Mouse (Mus musculus) embryo, embryonic 11.5 days (tissue): Measurements from ENCODE around the gene Tspyl4.
"Not testable (repeated sequence)": the region's sequence is repeated elsewhere in the genome, so short reads cannot be mapped to it uniquely, and the experiment has no call there.

Experiments
- DNase-seq: peaks from one replicate; pipeline ENCODE4 v3.0.0-alpha.2; 2012; ENCODE audit warnings: low read depth, low spot score

Gene Tspyl4

DNA sequence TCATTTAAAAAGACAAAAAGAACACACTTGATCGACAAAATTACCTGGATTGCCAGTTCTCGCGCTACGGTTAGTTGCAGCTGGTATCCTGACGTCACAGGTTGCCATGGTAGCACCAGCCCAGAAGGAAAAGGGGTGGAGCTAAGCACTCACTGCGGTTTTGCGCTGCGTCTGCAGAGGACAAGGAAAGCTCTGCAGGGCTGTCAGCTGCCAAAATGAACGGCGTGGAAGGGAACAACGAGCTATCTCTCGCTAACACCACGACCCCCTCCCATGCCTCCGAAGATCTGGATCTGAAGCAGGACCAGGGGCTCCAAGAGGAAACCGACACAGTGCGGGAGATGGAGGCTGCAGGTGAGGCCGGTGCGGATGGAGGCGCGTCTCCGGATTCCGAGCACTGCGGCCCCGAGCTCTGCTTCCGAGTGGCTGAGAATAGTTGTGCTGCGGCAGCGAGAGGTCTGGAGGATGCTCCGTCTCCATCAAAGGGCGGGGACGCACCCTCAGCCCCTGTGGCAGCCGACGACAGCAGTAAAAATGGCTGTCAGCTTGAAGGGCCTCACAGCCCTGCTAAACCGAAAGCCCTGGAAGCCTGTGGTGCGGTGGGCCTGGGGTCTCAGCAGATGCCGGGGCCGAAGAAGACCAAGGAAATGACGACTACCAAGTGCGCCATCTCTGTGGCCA lies at the start of gene Tspyl4:
Gene Tspyl4 (plus strand): TSS at position 144 of the 681 bp plus-strand sequence.
- DNase-seq: peak; percentile 88

DNA sequence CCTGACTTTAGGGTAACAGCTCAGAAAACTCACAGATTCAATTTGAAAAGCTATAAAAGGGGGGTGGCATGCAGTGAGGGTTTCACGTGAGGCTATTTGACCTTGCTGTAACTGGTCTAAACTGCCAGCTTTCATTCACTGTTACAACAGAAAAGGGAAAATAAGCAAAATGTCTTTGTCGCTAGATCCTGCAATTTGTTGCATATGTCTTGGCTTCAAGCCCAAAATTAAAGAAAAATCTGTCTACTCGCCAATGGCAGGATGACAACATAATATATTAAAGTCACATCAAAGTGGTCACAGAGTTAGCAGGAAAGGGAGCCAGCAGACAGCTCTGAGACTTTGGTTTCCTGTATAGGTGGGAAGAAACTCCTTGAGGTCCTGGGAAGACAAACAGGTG lies 49.5 kb upstream of the Tspyl4 start:
- DNase-seq: no peak

DNA sequence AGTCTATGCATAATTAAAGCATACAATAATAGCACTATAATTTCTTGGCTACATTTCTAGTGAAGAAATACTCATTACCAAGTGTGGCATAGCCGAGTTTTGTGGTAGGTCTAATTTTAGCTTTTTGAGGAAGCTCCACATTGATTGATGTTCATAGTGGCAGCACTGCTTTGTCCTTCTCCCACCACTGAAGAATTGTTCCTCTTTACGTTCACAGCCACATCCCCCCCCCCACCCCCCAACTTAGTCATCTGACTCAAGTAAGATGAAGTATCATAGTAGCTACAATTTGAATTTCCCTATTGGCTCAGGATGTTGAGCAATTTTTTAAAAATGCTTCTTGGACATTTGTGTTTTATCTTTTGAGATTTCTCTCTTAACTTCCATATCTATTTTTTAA lies 47.6 kb upstream of the Tspyl4 start:
- DNase-seq: no peak

DNA sequence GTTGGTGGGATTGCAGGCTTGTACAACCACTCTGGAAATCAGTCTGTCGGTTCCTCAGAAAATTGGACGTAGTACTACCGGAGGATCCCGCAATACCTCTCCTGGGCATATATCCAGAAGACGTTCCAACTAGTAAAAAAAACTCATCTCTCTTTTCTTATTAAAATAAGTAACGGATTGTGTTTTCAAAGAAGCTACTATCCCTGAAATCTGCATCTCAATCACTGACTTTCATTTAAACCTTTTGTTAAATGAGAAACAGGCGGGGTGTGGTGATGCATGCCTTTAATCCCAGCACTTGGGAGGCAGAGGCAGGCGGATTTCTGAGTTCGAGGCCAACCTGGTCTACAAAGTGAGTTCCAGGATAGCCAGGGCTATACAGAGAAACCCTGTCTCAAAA lies 44.4 kb upstream of the Tspyl4 start:
- DNase-seq: not testable (repeated sequence)

DNA sequence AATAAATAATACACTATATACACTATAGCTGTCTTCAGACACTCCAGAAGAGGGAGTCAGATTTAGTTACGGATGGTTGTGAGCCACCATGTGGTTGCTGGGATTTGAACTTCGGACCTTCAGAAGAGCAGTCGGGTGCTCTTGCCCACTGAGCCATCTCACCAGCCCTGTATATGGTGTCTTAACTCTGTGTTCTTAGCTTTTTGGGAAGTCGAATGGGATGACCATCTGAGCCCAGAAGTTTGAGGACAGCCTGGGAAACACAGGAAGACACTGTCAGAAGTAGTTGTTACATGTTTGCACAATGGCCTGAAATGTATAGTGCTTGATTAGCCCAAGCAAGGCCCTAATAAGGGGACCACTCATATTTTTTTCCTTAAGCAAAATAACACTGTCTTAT lies 32.1 kb upstream of the Tspyl4 start:
- DNase-seq: no peak

DNA sequence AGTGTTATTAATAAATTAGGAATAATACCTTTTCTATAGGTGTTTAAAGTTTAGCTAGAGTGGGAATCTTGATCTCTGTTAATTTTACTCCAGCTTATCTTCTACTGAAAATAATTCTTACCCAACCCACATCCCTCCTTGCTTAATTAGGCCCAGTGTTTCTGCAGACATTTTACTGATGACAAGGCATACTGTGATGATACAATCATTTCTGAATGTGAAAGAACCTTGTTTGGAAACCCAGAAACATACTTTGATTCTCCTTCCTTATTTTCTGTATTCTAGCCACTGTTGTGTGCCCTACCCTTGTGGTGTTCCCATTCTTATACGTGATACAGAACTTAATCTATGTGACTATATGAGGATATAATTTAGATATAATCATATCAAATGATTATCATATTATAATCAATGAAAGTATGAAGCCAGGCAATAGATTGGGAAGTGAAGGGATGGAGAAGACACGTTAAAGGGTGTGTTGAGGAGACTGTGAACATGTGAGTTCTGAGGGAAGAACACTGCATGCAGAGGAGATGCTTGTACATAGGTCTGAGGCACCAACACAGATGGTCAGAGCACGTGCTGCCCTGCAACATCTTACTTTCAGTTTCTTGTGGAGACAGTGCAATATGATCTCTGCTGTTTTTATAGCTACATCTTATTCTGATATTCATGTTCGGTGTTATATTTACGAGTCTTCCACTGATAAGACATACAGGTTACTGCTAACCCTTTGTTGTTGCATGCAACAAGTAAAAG lies 29.8 kb upstream of the Tspyl4 start:
- no peak for DNase-seq

DNA sequence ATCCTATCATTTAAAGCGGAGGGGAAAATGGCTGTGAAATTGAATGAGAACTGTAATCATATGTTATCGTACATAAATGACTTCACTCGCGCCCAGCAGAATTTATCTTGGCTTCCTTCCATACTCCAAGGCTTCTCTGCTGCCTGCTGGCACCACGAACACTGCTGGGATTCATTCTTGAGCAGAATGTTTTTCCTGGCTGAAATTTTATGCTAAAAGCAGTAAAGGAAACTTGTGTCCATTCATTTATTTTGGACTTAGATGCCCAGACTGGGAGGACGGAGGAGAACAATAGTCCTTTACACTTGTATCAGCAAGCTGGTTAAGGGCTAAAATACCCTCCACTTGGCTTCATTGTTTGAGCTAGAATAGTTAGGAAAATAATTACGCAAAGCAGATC lies 25.6 kb upstream of the Tspyl4 start:
- no peak for DNase-seq

DNA sequence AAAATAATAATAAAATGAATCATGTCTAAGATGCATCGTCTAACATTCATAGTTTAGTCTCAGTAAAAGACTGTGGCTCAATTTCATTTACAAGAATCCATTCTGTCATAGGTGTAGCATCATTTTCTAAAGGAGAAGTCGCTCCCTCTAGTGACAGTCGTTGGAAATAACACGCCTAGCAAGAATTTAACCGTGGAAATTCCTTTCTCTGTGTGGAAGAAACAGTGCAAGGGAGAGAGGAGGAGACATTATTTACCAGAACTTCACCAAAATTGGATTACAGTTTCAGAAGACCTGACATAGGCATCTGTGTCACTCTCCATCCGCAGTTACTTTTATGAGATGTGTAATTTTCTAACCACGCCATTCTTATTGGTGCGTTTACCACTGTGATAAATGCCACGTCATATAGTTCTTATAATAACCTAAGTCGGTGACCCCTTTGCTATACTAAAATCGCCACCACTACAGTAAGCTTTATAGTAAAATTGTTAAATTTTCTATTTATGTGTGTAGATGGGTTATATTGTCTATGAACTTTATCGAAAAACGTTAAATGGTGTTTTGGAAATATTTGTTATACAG lies 16.6 kb upstream of the Tspyl4 start:
- DNase-seq: no peak

DNA sequence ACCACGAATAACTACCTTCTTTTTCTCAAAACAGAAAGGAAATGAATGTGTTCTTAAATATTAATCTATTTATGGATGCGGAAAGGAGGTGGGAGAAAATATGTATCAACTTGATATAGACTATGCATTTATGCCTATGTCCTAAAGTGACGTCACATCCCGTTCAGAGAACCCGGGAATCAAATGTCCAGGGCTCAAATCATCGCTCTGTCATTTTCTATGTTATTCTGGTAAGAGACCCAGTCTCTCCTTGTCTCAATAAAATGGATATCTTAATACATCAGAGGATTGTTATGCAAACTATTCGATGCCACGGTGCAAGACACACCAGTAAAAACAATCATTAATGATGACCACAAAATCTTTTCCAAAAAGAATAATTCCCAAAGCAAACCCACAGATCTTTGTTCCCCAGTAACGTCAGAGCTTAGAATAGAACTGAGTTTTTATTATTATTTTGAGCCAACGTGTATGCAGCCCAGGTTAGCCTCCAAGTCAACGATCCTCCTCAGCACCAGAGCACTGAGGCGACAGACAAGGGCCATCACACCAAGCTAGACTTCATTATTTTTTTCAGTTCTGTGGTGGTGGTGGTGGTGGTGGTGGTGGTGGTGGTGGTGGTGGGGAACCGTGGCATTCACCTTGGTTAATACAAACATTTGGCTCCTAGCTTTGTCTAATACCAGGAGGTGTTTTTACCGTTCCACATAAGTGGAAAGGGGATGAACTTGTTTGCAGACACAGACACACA lies 15.9 kb upstream of the Tspyl4 start:
- DNase-seq: no peak

DNA sequence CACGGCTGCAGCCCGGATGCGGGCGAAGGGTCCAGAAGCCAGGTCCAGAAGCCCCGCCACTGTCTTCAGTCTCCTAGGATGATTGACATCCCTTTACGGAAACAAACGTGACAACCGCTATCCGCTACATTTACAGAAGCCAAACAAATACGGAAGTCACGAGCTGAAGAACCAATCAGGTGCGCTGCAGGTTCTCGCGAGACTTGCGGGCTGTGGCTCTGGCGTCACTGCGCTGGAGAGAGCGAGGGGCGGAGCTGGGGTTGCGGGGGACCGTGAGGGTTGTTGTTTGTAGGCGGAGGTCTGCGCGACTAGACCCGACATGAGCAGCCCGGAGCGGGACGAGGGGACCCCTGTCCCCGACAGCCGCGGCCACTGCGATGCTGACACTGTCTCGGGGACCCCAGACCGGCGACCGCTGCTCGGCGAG lies 15.3 kb upstream of the Tspyl4 start, which contains the start of gene Tspyl1:
Gene Tspyl1 (plus strand): TSS at position 229 of the 427 bp plus-strand sequence.
- peak; percentile 95 for DNase-seq

DNA sequence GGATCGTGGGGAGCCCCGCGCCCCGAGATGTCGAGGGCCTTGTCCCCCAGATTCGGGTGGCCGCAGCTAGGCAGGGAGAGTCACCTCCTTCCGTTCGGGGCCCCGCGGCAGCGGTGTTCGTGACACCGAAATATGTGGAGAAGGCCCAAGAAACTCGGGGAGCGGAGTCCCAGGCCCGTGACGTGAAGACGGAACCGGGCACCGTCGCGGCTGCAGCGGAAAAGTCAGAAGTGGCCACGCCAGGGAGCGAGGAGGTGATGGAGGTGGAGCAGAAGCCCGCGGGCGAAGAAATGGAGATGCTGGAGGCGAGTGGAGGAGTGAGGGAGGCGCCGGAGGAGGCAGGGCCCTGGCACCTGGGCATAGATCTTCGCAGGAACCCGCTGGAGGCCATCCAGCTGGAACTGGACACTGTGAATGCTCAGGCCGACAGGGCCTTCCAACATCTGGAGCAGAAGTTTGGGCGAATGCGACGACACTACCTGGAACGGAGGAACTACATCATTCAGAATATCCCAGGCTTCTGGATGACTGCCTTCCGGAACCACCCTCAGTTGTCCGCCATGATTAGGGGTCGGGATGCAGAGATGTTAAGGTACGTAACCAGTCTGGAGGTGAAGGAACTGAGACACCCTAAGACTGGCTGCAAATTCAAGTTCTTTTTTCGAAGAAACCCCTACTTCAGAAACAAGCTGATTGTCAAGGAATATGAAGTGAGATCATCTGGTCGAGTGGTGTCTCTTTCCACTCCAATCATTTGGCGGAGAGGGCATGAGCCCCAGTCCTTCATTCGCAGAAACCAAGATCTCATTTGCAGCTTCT lies 14.6 kb upstream of the Tspyl4 start:
- DNase-seq: no peak

DNA sequence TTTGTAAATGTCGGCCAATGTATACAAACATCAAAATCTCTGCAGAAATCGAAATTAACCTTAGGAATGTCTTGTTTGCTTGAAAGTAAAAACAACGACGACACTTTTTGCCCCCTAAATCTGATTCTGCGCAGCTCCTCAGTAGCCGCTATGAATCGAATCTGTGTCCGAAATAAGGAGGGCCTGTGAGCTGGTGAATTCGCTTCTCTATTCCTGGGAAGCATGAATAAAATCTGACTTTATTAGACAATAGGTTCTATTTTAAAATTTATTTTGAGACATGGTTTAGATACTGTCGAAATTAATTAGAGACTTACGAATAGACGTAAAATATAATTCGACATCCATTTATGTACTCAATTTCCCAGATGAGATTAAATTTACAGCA lies 337 bp upstream of the Tspyl4 start:
- no peak for DNase-seq

DNA sequence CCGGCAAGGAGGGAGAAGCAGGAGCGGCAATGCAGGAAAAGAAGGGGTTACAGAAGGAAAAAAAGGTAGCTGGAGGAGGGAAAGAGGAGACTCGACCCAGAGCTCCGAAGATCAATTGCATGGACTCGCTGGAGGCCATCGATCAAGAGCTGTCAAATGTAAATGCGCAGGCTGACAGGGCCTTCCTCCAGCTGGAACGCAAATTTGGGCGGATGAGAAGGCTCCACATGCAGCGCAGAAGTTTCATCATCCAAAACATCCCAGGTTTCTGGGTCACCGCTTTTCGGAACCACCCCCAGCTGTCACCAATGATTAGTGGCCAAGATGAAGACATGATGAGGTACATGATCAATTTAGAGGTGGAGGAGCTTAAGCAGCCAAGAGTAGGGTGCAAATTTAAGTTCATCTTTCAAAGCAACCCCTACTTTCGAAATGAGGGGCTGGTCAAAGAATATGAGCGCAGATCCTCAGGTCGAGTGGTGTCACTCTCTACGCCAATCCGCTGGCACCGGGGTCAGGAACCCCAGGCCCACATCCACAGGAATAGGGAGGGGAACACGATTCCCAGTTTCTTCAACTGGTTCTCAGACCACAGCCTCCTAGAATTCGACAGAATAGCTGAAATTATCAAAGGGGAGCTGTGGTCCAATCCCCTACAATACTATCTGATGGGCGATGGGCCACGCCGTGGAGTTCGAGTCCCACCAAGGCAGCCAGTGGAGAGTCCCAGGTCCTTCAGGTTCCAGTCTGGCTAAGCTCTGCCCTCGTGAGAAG lies 925 bp downstream of the Tspyl4 start:
- no peak for DNase-seq

DNA sequence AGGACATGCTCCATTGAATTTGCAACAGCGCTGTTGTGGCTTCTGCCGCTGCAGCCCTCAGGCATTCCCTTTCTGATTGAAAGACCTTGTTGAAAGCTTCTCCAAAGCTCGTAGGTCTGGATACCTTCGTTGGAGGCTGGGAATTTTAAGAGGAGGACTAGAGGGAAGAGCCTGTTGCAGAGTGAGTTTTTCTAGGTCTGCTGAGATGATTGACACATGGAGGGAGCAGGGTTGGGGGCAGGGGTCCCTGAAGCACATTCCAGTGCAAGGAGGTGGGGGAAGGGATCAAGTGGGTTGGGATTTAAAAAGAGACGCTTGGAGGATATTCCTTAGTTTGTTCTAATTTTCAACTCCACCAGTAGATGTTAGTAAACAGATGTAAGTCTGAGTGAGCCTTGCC lies 3.1 kb downstream of the Tspyl4 start:
- no peak for DNase-seq

DNA sequence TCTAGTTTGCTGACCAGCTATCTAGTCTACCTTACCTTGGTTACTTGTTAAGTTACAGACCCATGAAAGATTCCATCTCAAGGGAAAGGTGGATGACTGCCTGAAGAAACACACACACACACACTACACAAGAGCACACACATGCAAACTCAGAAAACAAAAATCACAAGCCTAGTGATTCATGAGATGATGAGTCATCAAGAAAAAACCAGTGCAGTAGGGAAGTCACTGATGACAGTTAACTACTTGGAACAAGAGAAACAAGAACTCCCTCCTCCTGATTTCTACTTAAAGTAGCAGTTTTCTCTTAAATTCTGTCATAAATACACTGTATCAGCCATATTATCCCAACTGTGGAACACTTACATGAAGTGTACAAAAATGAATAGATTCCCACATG lies 9.8 kb downstream of the Tspyl4 start:
- DNase-seq: no peak

DNA sequence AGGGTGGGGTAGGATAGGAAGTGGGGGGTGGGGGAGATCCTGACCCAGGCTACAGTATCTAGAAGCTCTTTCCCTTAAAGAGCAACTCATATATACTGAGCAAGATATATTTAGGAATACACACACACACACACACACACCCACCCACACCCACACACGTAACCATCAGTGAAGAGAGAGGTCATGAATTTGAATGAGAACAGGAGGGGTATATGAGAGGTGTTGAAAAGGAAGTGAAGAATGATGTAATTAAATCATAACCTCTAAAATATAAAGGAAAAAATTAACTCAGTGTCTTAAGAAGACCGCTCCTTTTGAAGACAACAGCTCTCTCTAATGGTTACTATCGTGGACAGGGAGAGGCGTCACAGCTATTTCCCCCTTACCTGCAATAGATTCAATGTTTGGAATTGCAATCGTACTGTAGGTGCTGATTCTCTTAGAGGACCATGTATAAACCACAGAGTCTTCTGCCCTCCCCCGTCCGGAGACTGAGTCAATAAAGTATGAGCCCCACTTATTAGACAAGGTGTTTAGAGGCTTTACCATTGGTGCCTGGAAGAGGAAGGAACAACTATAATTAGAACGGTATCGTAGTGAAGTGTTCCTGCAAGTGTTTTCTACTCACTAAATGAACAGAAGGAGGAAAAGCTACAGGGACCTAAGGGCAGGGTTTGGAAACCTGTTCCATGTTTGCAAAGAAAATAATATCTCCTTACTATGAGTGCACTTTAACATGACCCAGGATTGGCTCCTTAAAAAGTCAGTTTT lies 12.9 kb downstream of the Tspyl4 start:
- no peak for DNase-seq

DNA sequence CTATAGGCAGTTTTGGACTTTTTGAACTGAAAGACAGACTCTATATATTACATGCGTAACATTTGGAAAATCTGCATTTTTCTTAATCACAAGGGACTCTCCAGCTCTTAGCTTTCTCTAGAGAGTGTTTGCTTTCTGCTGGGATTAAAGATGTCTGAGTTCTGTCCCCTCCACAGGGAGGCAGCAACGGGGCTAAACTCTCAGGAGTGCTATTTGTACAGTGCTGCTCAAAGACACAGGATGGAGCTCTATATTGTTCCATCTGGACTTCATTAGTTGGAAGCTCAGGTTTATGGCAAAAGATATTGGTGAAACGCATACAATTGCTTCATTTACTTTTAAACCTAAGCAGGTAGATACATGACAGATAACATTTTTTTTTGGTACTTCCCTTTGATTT lies 15.3 kb downstream of the Tspyl4 start:
- no peak for DNase-seq

DNA sequence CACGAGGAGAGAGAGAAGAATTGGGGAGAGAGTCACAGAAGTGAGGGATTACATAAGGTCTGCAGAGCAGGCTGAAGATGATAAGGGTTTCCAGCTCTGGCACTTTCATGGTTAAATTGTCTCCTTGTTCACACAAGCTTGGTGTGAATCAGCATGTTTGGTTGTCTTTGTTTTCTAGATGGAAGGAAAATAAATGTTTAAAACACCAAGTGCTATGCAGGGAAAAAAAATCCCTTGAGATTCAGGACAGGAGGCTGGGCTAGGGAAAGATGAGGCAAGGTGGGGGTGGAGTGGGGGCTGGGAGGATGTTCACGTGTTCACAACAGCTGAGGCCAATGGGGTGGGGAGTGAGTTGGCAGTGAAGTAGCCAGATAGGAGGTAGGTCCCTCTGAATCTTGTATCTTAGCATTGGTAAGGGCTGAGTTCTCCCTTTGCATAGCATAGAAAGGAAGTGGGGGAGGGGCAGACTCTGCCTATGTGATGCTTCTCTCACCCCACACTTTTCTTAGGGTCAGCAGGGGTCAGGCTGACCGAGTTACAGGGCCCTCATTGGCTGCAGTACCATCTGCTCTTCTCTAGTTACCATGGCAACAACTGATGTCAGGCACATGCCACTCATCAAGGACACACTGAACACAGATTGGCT lies 19.5 kb downstream of the Tspyl4 start:
- peak; percentile 45 for DNase-seq

DNA sequence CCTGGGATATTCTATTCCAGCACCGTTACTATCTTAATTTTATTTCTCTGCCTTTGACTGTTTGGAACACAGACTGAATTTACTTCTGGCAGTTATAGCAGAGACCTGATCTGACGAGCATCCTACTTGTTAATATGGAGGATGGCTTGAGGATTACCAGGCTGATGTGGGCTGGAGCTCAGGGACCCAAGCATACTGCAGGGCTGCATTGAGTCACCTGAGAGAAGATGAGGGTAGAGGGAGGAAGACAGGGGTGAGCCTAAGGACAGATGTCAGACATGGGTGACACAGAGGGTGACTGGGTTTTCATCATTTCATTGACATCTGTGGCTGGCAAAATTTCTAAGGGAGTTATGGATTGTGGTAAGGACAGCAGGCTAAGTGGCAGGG lies 20.0 kb downstream of the Tspyl4 start:
- no peak for DNase-seq
